Mouse (Mus musculus): ENCODE data around the gene Dnajc27.

GRCm38 (mm10) chr12:4037511-4037910 lies 44.9 kb upstream of the Dnajc27 start:
- TF ChIP-seq POLR2A (IDR thresholded peaks at IDR 0.05; ENCODE audit: borderline replicate concordance, control insufficient read depth, low read depth, low read length) (no peak), CTCF (IDR thresholded peaks at IDR 0.05; ENCODE audit: control insufficient read depth, insufficient read depth, low read length) (no peak)

Measured in bone marrow, adult 2 months (tissue).